Mouse (Mus musculus) adrenal gland, postnatal 4 days (tissue): ENCODE measurements around the gene Fgd6. TPM values are rescaled to one million over a fixed set of nuclear protein-coding genes. Genes with fewer than 3 reads are reported as not detected.

Experiments used
- DNase-seq, 2 experiments: peaks; one replicate each; pipeline ENCODE4 v3.0.0; 2021 to 2022; ENCODE audit warnings: low spot score in 2 of 2, mixed read lengths in 2 of 2
- total RNA-seq, 2 experiments: library from RNA; stranded (reverse); gene quantifications; 2 replicates each; pipeline ENCODE4 v1.2.3; 2021

Fgd6 gene
- total RNA-seq, 2 experiments from 2014 or later: 5.8 TPM

- DNase-seq: no peak
These were observed 93.9 kb downstream of the Fgd6 start for GRCm38 (mm10) chr10:94129680-94130119.

- DNase-seq: no peak
These were observed 97.3 kb downstream of the Fgd6 start for GRCm38 (mm10) chr10:94133081-94133480.

GRCm38 (mm10) chr10:94133674-94134073 lies 97.9 kb downstream of the Fgd6 start:
- DNase-seq: no peak

GRCm38 (mm10) chr10:94134535-94135390 lies 99.0 kb downstream of the Fgd6 start:
- no peak for DNase-seq

GRCm38 (mm10) chr10:94138890-94139482 lies 103.2 kb downstream of the Fgd6 start:
- DNase-seq: no peak

- DNase-seq: no peak
These were observed 104.6 kb downstream of the Fgd6 start for GRCm38 (mm10) chr10:94140227-94140931.

GRCm38 (mm10) chr10:94142427-94142826 lies 106.6 kb downstream of the Fgd6 start:
- no peak for DNase-seq

- DNase-seq: no peak
These were observed 108.8 kb downstream of the Fgd6 start for GRCm38 (mm10) chr10:94144581-94144980.

GRCm38 (mm10) chr10:94147391-94147755 lies 111.6 kb downstream of the Fgd6 start:
- DNase-seq: no peak

- peak; percentile 75 to 81 for DNase-seq
These were observed 112.1 kb downstream of the Fgd6 start, which contains the start of gene Nr2c1 for GRCm38 (mm10) chr10:94147756-94148531. TSS of gene Nr2c1 (plus strand) at chr10:94148023.

- no peak for DNase-seq
These were observed 115.7 kb downstream of the Fgd6 start for GRCm38 (mm10) chr10:94151488-94151887.

- DNase-seq: no peak
These were observed 118.0 kb downstream of the Fgd6 start for GRCm38 (mm10) chr10:94153841-94154240.

GRCm38 (mm10) chr10:94158962-94159361 lies 123.2 kb downstream of the Fgd6 start:
- DNase-seq: no peak

GRCm38 (mm10) chr10:94159406-94159805 lies 123.6 kb downstream of the Fgd6 start:
- DNase-seq: no peak

- DNase-seq: no peak
These were observed 125.4 kb downstream of the Fgd6 start for GRCm38 (mm10) chr10:94161051-94161765.

GRCm38 (mm10) chr10:94162031-94162430 lies 126.2 kb downstream of the Fgd6 start:
- DNase-seq: no peak

GRCm38 (mm10) chr10:94164104-94164845 lies 128.5 kb downstream of the Fgd6 start:
- no peak for DNase-seq

GRCm38 (mm10) chr10:94165426-94165825 lies 129.6 kb downstream of the Fgd6 start:
- DNase-seq: no peak

- no peak for DNase-seq
These were observed 131.4 kb downstream of the Fgd6 start for GRCm38 (mm10) chr10:94167051-94167750.
